Mouse (Mus musculus) testis, adult 2 months (tissue): Measurements from ENCODE around the gene L3mbtl1.

Experiments used
- CTCF ChIP-seq: fragments of 200-500 bp; IDR thresholded peaks from 2 replicates; pipeline ENCODE4 v1.5.1; 2012; ENCODE audit warnings: low read depth, mild to moderate bottlenecking, inconsistent platforms, low read length, moderate library complexity; ENCODE audit not compliant: control insufficient read depth, insufficient read depth, insufficient replicate concordance
- POLR2A ChIP-seq: fragments of 200-500 bp; IDR thresholded peaks from 2 replicates; pipeline ENCODE4 v1.6.1; 2012; ENCODE audit warnings: low read depth, mild to moderate bottlenecking, inconsistent platforms, low read length, moderate library complexity; ENCODE audit not compliant: control insufficient read depth

- TF ChIP-seq CTCF (no peak), POLR2A (no peak)
Observed at GRCm38 (mm10) chr2:162900590-162900916, 42.7 kb upstream of the L3mbtl1 start.
